Mouse (Mus musculus): ENCODE results near the gene Shisa2. TPM values are rescaled to one million over a fixed set of nuclear protein-coding genes. Genes with fewer than 3 reads are reported as not detected.

The Shisa2 gene
- polyA plus RNA-seq, 2 experiments: 0.17 to 0.36 TPM

DNA sequence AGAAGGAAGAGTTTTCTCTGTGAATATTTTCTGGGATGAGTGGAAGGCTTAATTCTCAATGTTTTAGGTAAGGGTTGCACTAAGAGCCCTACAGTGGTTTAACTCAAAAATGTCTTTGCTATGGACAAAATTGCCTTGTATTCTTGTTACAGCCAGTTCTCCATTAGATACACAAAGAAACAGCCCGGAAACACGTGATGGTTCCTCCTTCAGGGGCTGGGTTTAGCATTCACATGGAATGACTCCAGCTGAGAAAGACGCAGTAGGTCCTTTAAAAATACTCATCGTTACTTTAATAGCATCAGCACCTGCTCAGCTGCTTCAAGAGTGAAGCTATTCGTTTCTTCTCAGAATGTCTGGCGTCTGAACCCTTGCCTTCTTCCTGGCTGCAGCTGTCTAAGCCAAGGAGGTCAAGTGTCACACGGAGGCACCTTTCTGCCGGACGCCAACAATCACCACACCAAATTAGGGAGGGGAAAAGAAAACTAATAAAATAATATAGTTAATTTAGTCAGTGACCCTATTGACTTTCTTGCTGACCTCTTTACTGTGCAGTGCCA lies 702 bp upstream of the Shisa2 start:
- WGBS (ENCODE audit: insufficient replicate concordance): 48% methylated on average over 9 of the region's 9 CpGs
- Histone ChIP-seq H3K4me1 (replicated peaks; ENCODE audit: control insufficient read depth in 2 of 2, insufficient read depth in 2 of 2, low read length in 1 of 2) (no peaks in the 10 kb centered on the region), H3K4me3 (ENCODE audit: insufficient read depth in 1 of 2, low read depth in 2 of 2, low read length in 2 of 2) (no peak overlapping the region), H3K9me3 (ENCODE audit: control insufficient read depth, low read length) (no peaks in the 10 kb centered on the region), H3K4me2 (ENCODE audit: low read depth) (no peak overlapping the region), H3K36me3 (replicated peaks; ENCODE audit: control insufficient read depth, insufficient read depth, low read depth) (no peaks in the 10 kb centered on the region), H3K9ac (replicated peaks) (no peak overlapping the region), H3K27ac (no peak overlapping the region), H3K27me3 (ENCODE audit: control insufficient read depth, insufficient read depth, low read length) (peaks cover 23% of the 10 kb centered on the region)
- TF ChIP-seq CTCF (IDR thresholded peaks at IDR 0.05; ENCODE audit: low read depth) (no peak), EP300 (IDR thresholded peaks at IDR 0.05; ENCODE audit: low read depth) (no peak)
- DNase-seq (ENCODE audit: low read depth in 3 of 3, low spot score in 3 of 3) (no peak), ATAC-seq (ENCODE audit: insufficient read depth) (no peak)

GRCm38 (mm10) chr14:59625806-59626364 lies 777 bp downstream of the Shisa2 start:
- DNase-seq (ENCODE audit: low read depth in 3 of 3, low spot score in 3 of 3) (no peak), ATAC-seq (ENCODE audit: insufficient read depth) (no peak)
- Histone ChIP-seq H3K4me3 (ENCODE audit: insufficient read depth in 1 of 2, low read depth in 2 of 2, low read length in 2 of 2) (peak overlapping the region; percentile 25 to 45; a peak in 3 of 4 replicates), H3K4me1 (replicated peaks; ENCODE audit: control insufficient read depth in 2 of 2, insufficient read depth in 2 of 2, low read length in 1 of 2) (no peaks in the 10 kb centered on the region), H3K27ac (no peak overlapping the region), H3K27me3 (ENCODE audit: control insufficient read depth, insufficient read depth, low read length) (peaks cover 23% of the 10 kb centered on the region), H3K36me3 (replicated peaks; ENCODE audit: control insufficient read depth, insufficient read depth, low read depth) (no peaks in the 10 kb centered on the region), H3K9ac (replicated peaks) (no peak overlapping the region), H3K4me2 (ENCODE audit: low read depth) (peak overlapping the region; percentile 55), H3K9me3 (ENCODE audit: control insufficient read depth, low read length) (no peaks in the 10 kb centered on the region)
- 2% methylated on average over 51 of the region's 51 CpGs for WGBS (ENCODE audit: insufficient replicate concordance)
- TF ChIP-seq CTCF (IDR thresholded peaks at IDR 0.05; ENCODE audit: low read depth) (no peak), EP300 (IDR thresholded peaks at IDR 0.05; ENCODE audit: low read depth) (no peak)

DNA sequence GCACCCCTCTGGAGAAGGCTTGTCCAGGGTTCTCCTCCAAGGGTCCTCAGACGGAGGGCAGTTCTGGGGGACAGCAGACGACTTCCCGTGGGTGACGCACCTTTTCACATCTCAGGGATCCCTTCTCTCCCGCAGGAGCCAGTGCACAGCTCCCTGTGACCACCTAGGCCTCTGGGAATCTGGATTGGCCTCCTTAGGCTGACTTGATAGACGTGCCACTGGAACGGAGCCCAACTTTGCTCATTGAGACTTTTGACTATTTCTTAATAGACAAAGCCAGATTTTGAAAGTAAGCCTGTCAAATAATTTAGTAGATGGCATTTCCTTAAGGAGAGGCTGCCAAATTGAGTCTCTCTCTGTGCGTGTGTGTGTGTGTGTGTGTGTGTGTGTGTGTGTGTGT lies 1.6 kb downstream of the Shisa2 start:
- Histone ChIP-seq H3K27ac (no peak overlapping the region), H3K4me2 (ENCODE audit: low read depth) (no peak overlapping the region), H3K36me3 (replicated peaks; ENCODE audit: control insufficient read depth, insufficient read depth, low read depth) (no peaks in the 10 kb centered on the region), H3K9me3 (ENCODE audit: control insufficient read depth, low read length) (no peaks in the 10 kb centered on the region), H3K4me1 (replicated peaks; ENCODE audit: control insufficient read depth in 2 of 2, insufficient read depth in 2 of 2, low read length in 1 of 2) (no peaks in the 10 kb centered on the region), H3K27me3 (ENCODE audit: control insufficient read depth, insufficient read depth, low read length) (peaks cover 23% of the 10 kb centered on the region), H3K9ac (replicated peaks) (no peak overlapping the region), H3K4me3 (ENCODE audit: insufficient read depth in 1 of 2, low read depth in 2 of 2, low read length in 2 of 2) (no peak overlapping the region; a peak in 1 of 4 replicates)
- 41% methylated on average over 8 of the region's 8 CpGs for WGBS (ENCODE audit: insufficient replicate concordance)
- DNase-seq (ENCODE audit: low read depth in 3 of 3, low spot score in 3 of 3) (no peak), ATAC-seq (ENCODE audit: insufficient read depth) (no peak)
- no peak for TF ChIP-seq EP300 (IDR thresholded peaks at IDR 0.05; ENCODE audit: low read depth)
- no peak for TF ChIP-seq CTCF (IDR thresholded peaks at IDR 0.05; ENCODE audit: low read depth)

GRCm38 (mm10) chr14:59627142-59627680 lies 2.1 kb downstream of the Shisa2 start:
- no peak for ATAC-seq (ENCODE audit: insufficient read depth)

GRCm38 (mm10) chr14:59627823-59628222 lies 2.7 kb downstream of the Shisa2 start:
- WGBS (ENCODE audit: insufficient replicate concordance): 60% methylated on average over 7 of the region's 7 CpGs
- no peak overlapping the region for H3K27ac ChIP-seq
- H3K9ac ChIP-seq (replicated peaks): no peak overlapping the region
- peaks cover 23% of the 10 kb centered on the region for H3K27me3 ChIP-seq (ENCODE audit: control insufficient read depth, insufficient read depth, low read length)
- no peaks in the 10 kb centered on the region for H3K9me3 ChIP-seq (ENCODE audit: control insufficient read depth, low read length)
- H3K4me3 ChIP-seq (ENCODE audit: insufficient read depth in 1 of 2, low read depth in 2 of 2, low read length in 2 of 2): no peak overlapping the region
- ATAC-seq (ENCODE audit: insufficient read depth) (no peak), DNase-seq (ENCODE audit: low read depth in 3 of 3, low spot score in 3 of 3) (no peak)
- no peaks in the 10 kb centered on the region for H3K36me3 ChIP-seq (replicated peaks; ENCODE audit: control insufficient read depth, insufficient read depth, low read depth)
- TF ChIP-seq CTCF (IDR thresholded peaks at IDR 0.05; ENCODE audit: low read depth) (no peak), EP300 (IDR thresholded peaks at IDR 0.05; ENCODE audit: low read depth) (no peak)
- no peak overlapping the region for H3K4me2 ChIP-seq (ENCODE audit: low read depth)
- H3K4me1 ChIP-seq (replicated peaks; ENCODE audit: control insufficient read depth in 2 of 2, insufficient read depth in 2 of 2, low read length in 1 of 2): no peaks in the 10 kb centered on the region

More at GRCm38 (mm10) chr14:59627142-59627680, 2.1 kb downstream of the Shisa2 start:
- Histone ChIP-seq H3K4me1 (replicated peaks; ENCODE audit: control insufficient read depth in 2 of 2, insufficient read depth in 2 of 2, low read length in 1 of 2) (no peaks in the 10 kb centered on the region), H3K27me3 (ENCODE audit: control insufficient read depth, insufficient read depth, low read length) (peaks cover 23% of the 10 kb centered on the region), H3K9me3 (ENCODE audit: control insufficient read depth, low read length) (no peaks in the 10 kb centered on the region), H3K27ac (no peak overlapping the region), H3K4me2 (ENCODE audit: low read depth) (no peak overlapping the region), H3K36me3 (replicated peaks; ENCODE audit: control insufficient read depth, insufficient read depth, low read depth) (no peaks in the 10 kb centered on the region), H3K4me3 (ENCODE audit: insufficient read depth in 1 of 2, low read depth in 2 of 2, low read length in 2 of 2) (no peak overlapping the region), H3K9ac (replicated peaks) (no peak overlapping the region)
- TF ChIP-seq EP300 (IDR thresholded peaks at IDR 0.05; ENCODE audit: low read depth): no peak
- no peak for TF ChIP-seq CTCF (IDR thresholded peaks at IDR 0.05; ENCODE audit: low read depth)
- DNase-seq (ENCODE audit: low read depth in 3 of 3, low spot score in 3 of 3): no peak
- 38% methylated on average over 9 of the region's 9 CpGs for WGBS (ENCODE audit: insufficient replicate concordance)

Measured in liver, embryonic 14.5 days (tissue).